Mouse (Mus musculus) liver, adult 2 months (tissue): ENCODE results near the gene Bag2.

Source experiments
- CTCF ChIP-seq: fragments of 200-500 bp; IDR thresholded peaks from 2 replicates; pipeline ENCODE4 v1.5.1; 2011; ENCODE audit warnings: low read depth, low read length, control low read depth
- POLR2A ChIP-seq: fragments of 200-500 bp; IDR thresholded peaks from 2 replicates; pipeline ENCODE4 v1.6.1; 2011; ENCODE audit warnings: low read length, control low read depth; ENCODE audit not compliant: insufficient read depth; ENCODE audit errors: extremely low read depth

DNA sequence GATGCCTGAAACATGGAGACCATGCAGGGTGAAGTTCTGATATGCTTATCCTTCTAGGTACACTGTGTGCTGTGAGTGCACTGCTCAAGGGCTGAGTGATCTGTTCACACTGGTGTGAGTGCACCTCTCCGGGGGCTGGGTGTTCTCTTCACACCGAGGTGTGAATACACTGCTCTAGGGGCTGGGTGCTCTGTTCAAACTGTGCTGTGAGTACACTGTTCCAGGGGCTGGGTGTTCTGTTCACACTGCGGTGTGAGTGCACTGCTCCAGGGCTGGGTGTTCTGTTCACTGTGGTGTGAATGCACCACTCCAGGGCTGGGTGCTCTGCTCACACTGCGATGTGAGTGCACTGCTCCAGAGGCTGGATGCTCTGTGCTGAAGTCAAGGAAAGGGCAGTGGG lies 11.7 kb downstream of the Bag2 start:
- TF ChIP-seq CTCF: no peak
- no peak for TF ChIP-seq POLR2A
